Mouse (Mus musculus) neural tube, embryonic 15.5 days (tissue): ENCODE measurements around the gene Tsc1. TPM values are rescaled to one million over a fixed set of nuclear protein-coding genes. Genes with fewer than 3 reads are reported as not detected.

Source experiments
- ATAC-seq: fragments of 200-750 bp; cut with Nextera tagmentation; 2 replicates; pipeline ENCODE4 v1.8.0; 2017; ENCODE audit warnings: mild to moderate bottlenecking, moderate TSS enrichment, moderate library complexity; ENCODE audit not compliant: low FRiP score
- H3K27ac ChIP-seq: fragments of 300-500 bp; sonication (generic); replicated peaks from 2 replicates; pipeline ENCODE4 v1.5.1; 2015; ENCODE audit warnings: mild to moderate bottlenecking, inconsistent platforms
- H3K27me3 ChIP-seq: fragments of 300-500 bp; sonication (generic); replicated peaks from 2 replicates; pipeline ENCODE4 v1.6.1; 2015; ENCODE audit warnings: inconsistent platforms
- H3K36me3 ChIP-seq: fragments of 300-500 bp; sonication (generic); 2 replicates; pipeline ENCODE4 v1.6.1; 2015; ENCODE audit warnings: inconsistent platforms
- H3K4me1 ChIP-seq: fragments of 300-500 bp; sonication (generic); 2 replicates; pipeline ENCODE4 v1.6.1; 2015; ENCODE audit warnings: inconsistent platforms
- H3K4me2 ChIP-seq: fragments of 300-500 bp; sonication (generic); 2 replicates; pipeline ENCODE4 v1.6.1; 2015; ENCODE audit warnings: inconsistent platforms, mild to moderate bottlenecking, moderate library complexity
- H3K4me3 ChIP-seq: fragments of 300-500 bp; sonication (generic); replicated peaks from 2 replicates; pipeline ENCODE4 v1.5.1; 2015; ENCODE audit warnings: mild to moderate bottlenecking, inconsistent platforms
- H3K9ac ChIP-seq: fragments of 300-500 bp; sonication (generic); replicated peaks from 2 replicates; pipeline ENCODE4 v1.6.1; 2015; ENCODE audit warnings: mild to moderate bottlenecking, inconsistent platforms
- H3K9me3 ChIP-seq: fragments of 300-500 bp; sonication (generic); replicated peaks from 2 replicates; pipeline ENCODE4 v1.6.1; 2016; ENCODE audit warnings: inconsistent platforms
- WGBS: fragments of 180-500 bp; shearing (Covaris S2); methylation state at CpG from one replicate; pipeline ENCODE4 v1.1.7; 2015; ENCODE audit warnings: mixed read lengths; 5-methylcytosine and 5-hydroxymethylcytosine counted together
- polyA plus RNA-seq: library from polyadenylated mRNA; unstranded; fragments of >200 nt; fragmentation: Nextera tagmentation; extraction: Ambion mirVana; gene quantifications from 2 replicates; pipeline ENCODE4 v1.2.1, GENCODE M21; 2015

The Tsc1 gene
- polyA plus RNA-seq, 1 experiment from 2014 or later: 33.3 TPM

DNA sequence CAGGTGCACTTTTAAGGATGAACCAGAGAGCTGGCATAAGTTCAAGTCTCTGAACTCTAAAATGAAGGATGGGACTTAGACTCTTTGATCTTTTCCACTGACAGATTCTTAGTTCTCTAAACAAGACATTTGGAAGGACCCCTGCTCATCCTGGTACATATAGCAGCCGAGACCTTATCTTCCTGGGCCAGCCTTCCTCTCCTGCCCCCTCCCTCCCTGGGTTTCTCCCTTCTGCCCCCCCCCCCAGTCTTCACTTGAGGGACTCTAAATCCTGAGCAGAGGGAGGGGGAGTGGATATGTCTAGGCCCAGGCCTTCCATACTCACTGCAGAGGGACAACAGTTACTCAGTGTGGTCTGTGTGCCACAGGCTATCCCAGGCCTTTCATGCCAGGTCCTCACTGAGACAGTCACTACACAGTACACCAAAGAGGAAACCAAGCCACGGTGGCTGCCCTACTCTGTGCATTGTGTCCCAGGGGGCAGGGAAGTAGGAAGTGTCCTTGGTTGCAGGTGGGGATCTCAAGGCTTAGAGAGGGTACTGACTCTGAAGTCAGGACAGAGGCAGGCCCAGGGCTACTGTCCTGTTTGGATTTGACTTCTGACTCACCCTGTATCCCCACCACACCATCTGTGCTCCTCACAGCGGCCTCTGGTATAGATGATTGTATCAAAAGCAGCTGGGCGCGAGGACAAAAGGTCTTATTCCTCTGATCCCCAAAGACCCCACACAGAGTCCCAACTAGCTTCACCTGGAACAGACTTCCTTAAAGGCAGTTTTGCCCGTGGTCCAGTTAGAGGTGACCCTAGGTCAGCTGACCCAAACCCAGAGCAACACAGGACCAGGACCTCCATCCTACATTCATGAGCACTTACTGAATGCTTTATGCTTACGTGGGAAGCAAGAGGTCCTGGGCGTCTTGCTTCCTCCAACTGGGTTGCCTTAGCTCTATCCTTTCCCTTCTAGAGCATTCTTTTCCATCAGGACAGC is 23.2 kb upstream of the Tsc1 start:
- Histone ChIP-seq H3K4me2 (no peak overlapping the region), H3K9me3 (no peaks in the 10 kb centered on the region), H3K9ac (no peak overlapping the region), H3K36me3 (no peaks in the 10 kb centered on the region), H3K4me3 (no peak overlapping the region), H3K27me3 (peaks cover 21% of the 10 kb centered on the region), H3K27ac (no peak overlapping the region), H3K4me1 (peaks cover 4% of the 10 kb centered on the region; the same call in 1 of the 2 replicates)
- ATAC-seq: no peak
- WGBS: 83% methylated on average over 8 of the region's 8 CpGs

DNA sequence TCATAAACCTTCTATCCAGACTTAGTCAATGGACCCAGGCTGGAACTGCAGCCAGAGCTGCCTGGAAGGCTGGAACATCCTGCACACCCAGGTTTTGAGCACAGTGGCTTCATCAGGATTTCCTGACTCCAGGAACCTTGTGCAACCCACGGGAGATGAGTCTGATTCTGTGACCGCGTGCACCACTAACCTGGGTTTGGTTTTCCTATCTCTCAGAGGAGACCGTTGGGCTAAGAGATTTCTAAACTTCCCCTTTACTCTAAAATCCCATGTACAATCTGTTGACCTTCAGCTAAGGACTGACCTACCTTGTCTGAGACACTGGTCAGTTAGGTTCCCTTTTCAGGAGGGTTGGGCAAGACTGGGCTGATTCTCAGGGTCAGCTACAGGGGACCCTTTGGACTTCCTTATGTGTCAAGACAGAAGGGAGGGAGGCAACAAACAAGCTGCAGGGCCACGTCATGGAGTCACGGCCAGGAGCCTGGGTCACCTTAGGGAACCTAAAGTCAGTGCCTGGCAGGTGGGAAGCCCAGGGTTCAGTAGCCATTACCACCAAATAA is 22.2 kb upstream of the Tsc1 start:
- no peak for ATAC-seq
- Histone ChIP-seq H3K9ac (no peak overlapping the region), H3K4me3 (no peak overlapping the region), H3K9me3 (no peaks in the 10 kb centered on the region), H3K4me2 (no peak overlapping the region), H3K36me3 (no peaks in the 10 kb centered on the region), H3K4me1 (peaks cover 4% of the 10 kb centered on the region; the same call in 1 of the 2 replicates), H3K27me3 (peaks cover 21% of the 10 kb centered on the region), H3K27ac (no peak overlapping the region)
- 84% methylated on average over 6 of the region's 6 CpGs for WGBS

- H3K9me3 ChIP-seq: no peaks in the 10 kb centered on the region
- no peak for ATAC-seq
- H3K9ac ChIP-seq: no peak overlapping the region
- peaks cover 21% of the 10 kb centered on the region for H3K27me3 ChIP-seq
- H3K27ac ChIP-seq: no peak overlapping the region
- H3K4me1 ChIP-seq: peaks cover 4% of the 10 kb centered on the region; the same call in 1 of the 2 replicates
- 87% methylated on average over 6 of the region's 6 CpGs for WGBS
- no peak overlapping the region for H3K4me3 ChIP-seq
- H3K4me2 ChIP-seq: no peak overlapping the region
- no peaks in the 10 kb centered on the region for H3K36me3 ChIP-seq
Observed at GRCm38 (mm10) chr2:28619369-28619768, 21.7 kb upstream of the Tsc1 start.

DNA sequence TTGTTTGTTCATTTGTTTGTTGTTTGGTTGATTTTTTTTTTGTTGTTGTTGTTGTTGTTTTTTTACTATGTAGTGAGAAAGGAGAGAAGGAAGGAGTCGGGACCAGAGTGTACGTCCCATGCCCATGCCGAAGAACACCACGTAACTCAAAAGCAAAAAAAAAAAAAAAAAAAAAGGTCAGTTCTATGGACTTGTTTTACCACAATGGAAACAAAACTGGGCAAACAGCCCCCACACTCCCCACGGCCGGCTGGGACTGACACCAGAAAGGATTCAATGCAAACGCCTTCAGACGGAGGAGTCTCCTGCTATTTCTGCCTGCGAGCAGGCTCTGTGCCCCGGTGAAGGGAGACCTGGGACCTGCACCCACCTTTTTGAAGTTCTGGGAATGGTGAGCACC is 20.5 kb upstream of the Tsc1 start:
- Histone ChIP-seq H3K36me3 (no peaks in the 10 kb centered on the region), H3K4me2 (no peak overlapping the region), H3K4me1 (peaks cover 4% of the 10 kb centered on the region; the same call in 1 of the 2 replicates), H3K4me3 (no peak overlapping the region), H3K27me3 (peaks cover 21% of the 10 kb centered on the region), H3K27ac (no peak overlapping the region), H3K9ac (no peak overlapping the region), H3K9me3 (no peaks in the 10 kb centered on the region)
- no peak for ATAC-seq
- WGBS: 71% methylated on average over 10 of the region's 10 CpGs

- H3K9me3 ChIP-seq: no peaks in the 10 kb centered on the region
- H3K4me3 ChIP-seq: no peak overlapping the region
- peaks cover 21% of the 10 kb centered on the region for H3K27me3 ChIP-seq
- no peak for ATAC-seq
- WGBS: 26% methylated on average over 2 of the region's 2 CpGs
- H3K4me1 ChIP-seq: peaks cover 4% of the 10 kb centered on the region; the same call in 1 of the 2 replicates
- no peaks in the 10 kb centered on the region for H3K36me3 ChIP-seq
- H3K27ac ChIP-seq: no peak overlapping the region
- no peak overlapping the region for H3K9ac ChIP-seq
- no peak overlapping the region for H3K4me2 ChIP-seq
Observed at GRCm38 (mm10) chr2:28621111-28621510, 19.9 kb upstream of the Tsc1 start.

GRCm38 (mm10) chr2:28621664-28622171 is 19.3 kb upstream of the Tsc1 start, which contains the start of gene Gfi1b:
Gfi1b (minus strand) TSS chr2:28621982.
- ATAC-seq: no peak
- WGBS: 6% methylated on average over 16 of the region's 16 CpGs
- Histone ChIP-seq H3K9ac (no peak within 1 kb of the TSS), H3K4me3 (no peak within 1 kb of the TSS), H3K4me2 (no peak within 1 kb of the TSS), H3K36me3 (no peaks in the 10 kb centered on the region), H3K4me1 (peaks cover 4% of the 10 kb centered on the region; the same call in 1 of the 2 replicates), H3K27ac (no peak within 1 kb of the TSS), H3K9me3 (no peaks in the 10 kb centered on the region), H3K27me3 (peaks cover 21% of the 10 kb centered on the region)

DNA sequence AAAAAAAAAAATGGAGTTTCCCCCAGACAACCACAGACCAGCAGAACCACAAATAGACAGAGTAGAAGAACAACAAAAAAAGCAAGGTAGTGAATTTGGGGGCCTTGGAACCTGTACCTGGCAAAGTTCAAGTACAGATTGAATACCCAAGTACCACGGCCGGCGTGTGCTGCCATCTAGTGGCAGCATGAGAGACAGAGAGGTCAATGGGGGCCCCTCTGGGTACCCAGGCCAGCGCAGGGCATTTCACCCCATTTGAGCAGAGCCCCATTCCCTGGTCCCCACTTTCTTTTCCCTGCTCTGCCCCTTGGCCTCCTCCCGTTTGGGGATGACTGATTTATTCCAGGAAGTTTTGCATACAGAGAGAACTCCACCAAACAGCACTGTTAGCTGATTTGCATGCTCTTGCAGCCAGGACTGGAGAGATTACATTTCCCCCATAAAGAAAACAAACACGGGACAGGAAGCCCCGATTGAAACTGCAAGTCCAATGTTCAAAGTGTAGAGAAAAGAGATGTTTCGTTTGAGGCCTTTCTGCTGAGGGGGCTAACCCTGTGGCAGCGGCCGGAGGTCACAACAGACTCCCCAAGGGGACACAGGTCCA is 18.4 kb upstream of the Tsc1 start:
- no peak overlapping the region for H3K9ac ChIP-seq
- H3K27me3 ChIP-seq: peaks cover 21% of the 10 kb centered on the region
- no peak overlapping the region for H3K27ac ChIP-seq
- H3K4me3 ChIP-seq: no peak overlapping the region
- H3K9me3 ChIP-seq: no peaks in the 10 kb centered on the region
- H3K4me2 ChIP-seq: no peak overlapping the region
- 23% methylated on average over 10 of the region's 10 CpGs for WGBS
- no peaks in the 10 kb centered on the region for H3K36me3 ChIP-seq
- H3K4me1 ChIP-seq: peaks cover 4% of the 10 kb centered on the region; the same call in 1 of the 2 replicates
- ATAC-seq: no peak

DNA sequence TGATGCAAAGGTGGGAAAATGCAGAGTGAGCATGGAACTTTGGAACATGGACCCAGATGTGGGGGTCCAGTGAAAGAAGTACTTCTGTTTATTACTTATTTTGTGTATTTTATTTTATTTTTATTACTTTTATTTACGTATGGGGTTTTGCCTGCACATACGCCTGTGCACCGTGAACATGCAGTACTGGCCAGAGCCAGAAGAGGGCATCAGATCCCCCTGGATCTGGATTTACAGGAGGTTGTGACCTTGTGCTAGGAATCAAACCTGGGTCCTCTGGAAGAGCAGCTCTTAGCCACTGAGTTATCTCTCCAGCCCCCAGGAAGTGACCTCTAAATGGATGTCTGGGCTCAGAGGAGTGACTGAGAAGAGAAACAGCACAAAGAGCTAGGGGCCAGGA is 16.2 kb upstream of the Tsc1 start:
- no peaks in the 10 kb centered on the region for H3K36me3 ChIP-seq
- no peak for ATAC-seq
- no peaks in the 10 kb centered on the region for H3K9me3 ChIP-seq
- WGBS: 89% methylated on average over 3 of the region's 3 CpGs
- H3K27ac ChIP-seq: no peak overlapping the region
- peaks cover 21% of the 10 kb centered on the region for H3K27me3 ChIP-seq
- H3K4me1 ChIP-seq: peaks cover 12% of the 10 kb centered on the region
- no peak overlapping the region for H3K4me2 ChIP-seq
- H3K4me3 ChIP-seq: no peak overlapping the region
- H3K9ac ChIP-seq: no peak overlapping the region

DNA sequence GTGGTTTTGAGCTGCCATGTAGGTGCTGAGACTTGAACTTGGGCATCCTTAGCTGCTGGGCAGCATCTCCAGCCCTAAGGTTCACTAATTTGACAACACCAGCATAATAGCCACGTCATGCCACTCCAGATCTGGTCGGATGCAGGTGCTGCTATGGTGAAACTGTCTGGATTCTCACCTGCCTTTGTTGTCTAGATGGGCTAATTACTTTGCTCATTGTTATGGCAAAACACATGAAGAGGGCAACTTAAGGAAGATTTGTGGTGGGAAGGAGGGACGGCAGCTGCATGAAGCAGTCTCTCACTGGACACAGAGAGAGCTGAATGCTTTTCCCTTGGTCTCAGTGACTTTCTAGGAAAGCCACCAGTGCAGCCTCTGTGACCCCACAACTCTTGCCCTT is 15.0 kb upstream of the Tsc1 start:
- no peak overlapping the region for H3K4me3 ChIP-seq
- H3K27me3 ChIP-seq: peaks cover 15% of the 10 kb centered on the region
- H3K36me3 ChIP-seq: no peaks in the 10 kb centered on the region
- H3K9ac ChIP-seq: no peak overlapping the region
- H3K4me2 ChIP-seq: no peak overlapping the region
- H3K27ac ChIP-seq: no peak overlapping the region
- ATAC-seq: no peak
- peaks cover 16% of the 10 kb centered on the region for H3K4me1 ChIP-seq
- WGBS: 68% methylated on average over 3 of the region's 3 CpGs
- no peaks in the 10 kb centered on the region for H3K9me3 ChIP-seq

DNA sequence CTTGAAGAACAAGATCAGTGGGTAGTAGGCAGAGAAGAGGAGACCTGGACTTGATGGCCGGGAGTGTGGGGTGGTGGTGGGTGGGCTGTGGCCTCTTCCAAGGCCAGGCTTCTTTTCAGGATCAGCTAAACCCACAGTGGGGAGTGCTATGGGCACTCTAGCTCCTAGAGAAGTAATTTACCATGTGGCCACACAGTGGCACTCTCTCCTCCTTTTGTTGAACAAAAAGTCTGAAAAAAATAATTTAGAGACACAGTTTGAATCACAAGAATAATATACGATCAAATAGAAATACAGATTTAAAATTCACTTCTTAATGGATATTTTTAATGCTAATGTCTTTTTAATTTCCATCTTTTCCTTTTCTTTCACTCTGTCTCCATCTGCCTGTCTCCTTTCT is 13.0 kb upstream of the Tsc1 start:
- Histone ChIP-seq H3K9ac (no peak overlapping the region), H3K4me1 (peaks cover 11% of the 10 kb centered on the region; the same call in 1 of the 2 replicates), H3K36me3 (no peaks in the 10 kb centered on the region), H3K4me2 (no peak overlapping the region), H3K9me3 (no peaks in the 10 kb centered on the region), H3K27ac (no peak overlapping the region), H3K27me3 (no peaks in the 10 kb centered on the region), H3K4me3 (no peak overlapping the region)
- WGBS: 75% methylated on average over 2 of the region's 2 CpGs
- no peak for ATAC-seq

- no peak overlapping the region for H3K4me2 ChIP-seq
Observed at GRCm38 (mm10) chr2:28629911-28630381, 11.1 kb upstream of the Tsc1 start.

More at GRCm38 (mm10) chr2:28629911-28630381, 11.1 kb upstream of the Tsc1 start:
- ATAC-seq: no peak
- Histone ChIP-seq H3K4me3 (no peak overlapping the region), H3K9me3 (no peaks in the 10 kb centered on the region), H3K4me1 (peaks cover 11% of the 10 kb centered on the region; the same call in 1 of the 2 replicates), H3K27ac (no peak overlapping the region), H3K36me3 (no peaks in the 10 kb centered on the region), H3K27me3 (no peaks in the 10 kb centered on the region), H3K9ac (no peak overlapping the region)
- 17% methylated on average over 4 of the region's 4 CpGs for WGBS
